Mouse (Mus musculus) kidney, adult 2 months (tissue): ENCODE results near the gene Kif12. TPM values are rescaled to one million over a fixed set of nuclear protein-coding genes. Genes with fewer than 3 reads are reported as not detected.

Source experiments
- DNase-seq: peaks from one replicate; pipeline ENCODE4 v3.0.0; 2021
- H3K27ac ChIP-seq: fragments of 200-500 bp; 2 replicates; pipeline ENCODE4 v1.5.1; 2012; ENCODE audit warnings: low read depth, low read length, control low read depth, inconsistent platforms; ENCODE audit not compliant: insufficient read depth
- H3K27me3 ChIP-seq: fragments of 200-500 bp; replicated peaks from 2 replicates; pipeline ENCODE4 v1.6.1; 2012; ENCODE audit warnings: mild to moderate bottlenecking, moderate library complexity, low read length, inconsistent platforms; ENCODE audit not compliant: control insufficient read depth, insufficient read depth
- H3K36me3 ChIP-seq: fragments of 200-500 bp; 2 replicates; pipeline ENCODE4 v1.6.1; 2012; ENCODE audit warnings: mild to moderate bottlenecking, moderate library complexity, low read length, inconsistent platforms; ENCODE audit not compliant: control insufficient read depth, insufficient read depth
- H3K4me1 ChIP-seq: fragments of 200-500 bp; 2 replicates; pipeline ENCODE4 v1.6.1; 2011; ENCODE audit warnings: low read length; ENCODE audit not compliant: control insufficient read depth, insufficient read depth
- H3K4me3 ChIP-seq: fragments of 200-500 bp; 2 replicates; pipeline ENCODE4 v1.5.1; 2011; ENCODE audit warnings: mild to moderate bottlenecking, low read depth, low read length, control low read depth; ENCODE audit not compliant: insufficient read depth
- CTCF ChIP-seq: fragments of 200-500 bp; conservative IDR thresholded peaks from 2 replicates; pipeline ENCODE4 v1.5.1; 2011; ENCODE audit warnings: low read depth, mild to moderate bottlenecking, control low read depth, low read length, moderate library complexity, mixed read lengths; ENCODE audit not compliant: insufficient read depth, insufficient read length
- POLR2A ChIP-seq: fragments of 200-500 bp; IDR thresholded peaks from one replicate; pipeline ENCODE4 v1.6.1; 2011; ENCODE audit warnings: low read depth, low read length, control low read depth
- WGBS: fragments of 180-500 bp; shearing (Covaris S2); methylation state at CpG from one replicate; pipeline ENCODE4 v1.1.7; 2018; 5-methylcytosine and 5-hydroxymethylcytosine counted together
- polyA plus RNA-seq: library from polyadenylated mRNA; depleted of rRNA; stranded (reverse); fragments of >200 nt; gene quantifications from 2 replicates; pipeline ENCODE4 v1.2.3, GENCODE M21; 2012

Gene Kif12
- polyA plus RNA-seq, 1 experiment = 187 TPM

DNA sequence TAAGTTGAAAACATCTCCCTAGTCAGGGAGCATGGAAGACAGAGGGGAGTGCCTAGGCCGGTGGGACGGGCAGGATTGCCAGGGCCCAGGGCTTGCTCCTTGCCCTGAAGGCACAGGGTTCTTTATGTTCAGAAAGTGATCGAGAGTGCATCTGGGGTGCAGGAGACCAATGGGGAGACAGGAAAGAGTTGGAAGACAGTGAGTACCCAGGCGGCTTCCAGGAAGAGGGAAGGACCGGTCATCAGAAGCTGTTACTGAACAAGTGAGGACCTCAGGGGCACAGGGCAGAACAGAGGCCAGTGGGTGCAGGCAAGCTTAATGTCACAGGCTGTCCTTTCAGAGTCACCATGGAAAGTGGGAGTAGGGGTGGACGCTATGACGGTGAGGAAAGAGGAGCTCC lies 13.7 kb downstream of the Kif12 start:
- no peak for TF ChIP-seq POLR2A
- no peak for TF ChIP-seq CTCF
- Histone ChIP-seq H3K36me3 (no peaks in the 10 kb centered on the region), H3K4me1 (peaks cover 19% of the 10 kb centered on the region), H3K27ac (peak overlapping the region; percentile 98), H3K27me3 (no peaks in the 10 kb centered on the region), H3K4me3 (no peak overlapping the region)
- 65% methylated on average over 7 of the region's 7 CpGs for WGBS
- DNase-seq = peak; percentile 59

DNA sequence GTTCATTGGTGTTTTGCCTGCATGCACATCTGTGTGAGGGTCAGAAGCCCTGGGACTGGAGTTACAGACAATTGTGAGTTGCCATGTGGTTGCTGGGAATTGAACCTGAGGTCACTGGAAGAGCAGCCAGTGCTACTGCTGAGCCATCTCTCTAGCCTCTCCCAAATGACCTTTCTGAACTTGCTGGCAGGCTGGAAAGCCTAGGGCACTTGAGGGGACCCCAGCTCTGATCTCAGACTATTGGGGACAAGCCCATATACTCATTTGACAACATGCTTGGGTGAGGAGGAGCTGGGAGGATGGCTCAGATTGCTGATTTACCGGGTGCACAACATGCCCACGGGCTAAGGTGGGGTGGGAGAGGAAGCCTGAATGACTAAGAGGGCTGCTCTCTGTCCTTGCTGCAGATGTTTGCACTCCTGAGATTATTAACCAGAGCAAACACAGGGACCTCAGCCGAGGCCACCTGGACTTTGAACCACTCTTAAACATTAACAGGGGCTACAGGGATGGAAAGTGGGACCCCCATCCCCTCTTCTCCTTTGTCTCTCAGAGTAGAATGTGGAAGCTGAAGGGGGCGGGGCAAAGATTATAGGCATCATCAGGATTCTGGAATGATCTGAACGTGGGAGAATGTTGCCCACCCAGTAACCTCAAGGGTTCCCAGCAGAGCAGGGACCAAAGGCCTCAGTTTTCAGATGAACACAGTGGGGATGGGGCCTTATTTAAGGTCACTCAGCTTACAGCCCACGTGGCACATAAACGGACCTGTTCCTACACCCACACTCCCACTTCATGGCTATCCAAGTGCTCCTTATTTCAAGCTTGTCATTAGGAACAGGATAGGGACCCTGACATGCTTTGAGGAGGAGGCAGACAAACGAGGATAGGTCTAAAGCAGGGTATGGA lies 15.0 kb downstream of the Kif12 start:
- peak overlapping the region; percentile 98 for H3K27ac ChIP-seq
- no peak overlapping the region for H3K4me3 ChIP-seq
- DNase-seq = peak; percentile 90
- WGBS = 33% methylated on average over 8 of the region's 8 CpGs
- H3K4me1 ChIP-seq = peaks cover 19% of the 10 kb centered on the region
- no peaks in the 10 kb centered on the region for H3K27me3 ChIP-seq
- no peaks in the 10 kb centered on the region for H3K36me3 ChIP-seq
- TF ChIP-seq CTCF (no peak), POLR2A (no peak)

DNA sequence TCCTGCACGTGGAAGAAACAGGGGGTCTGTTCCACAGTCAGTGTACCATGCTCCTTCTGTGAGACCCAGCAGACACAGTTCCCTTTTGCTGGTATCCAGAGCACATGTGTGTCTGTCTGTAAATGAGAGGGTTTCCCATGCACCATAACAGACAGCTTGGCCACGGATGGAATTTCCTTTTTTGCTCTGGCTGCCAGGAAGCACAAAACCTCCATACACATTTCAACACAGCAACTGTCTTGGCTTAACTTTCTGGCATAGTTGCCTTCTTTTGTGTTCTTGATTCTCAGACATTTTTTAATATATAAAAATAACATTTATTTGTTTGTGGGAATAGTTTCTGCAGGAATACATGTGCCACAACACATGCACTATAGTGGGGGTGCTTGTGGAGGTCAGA lies 16.3 kb downstream of the Kif12 start:
- DNase-seq = no peak
- H3K27ac ChIP-seq = no peak overlapping the region
- TF ChIP-seq POLR2A (no peak), CTCF (no peak)
- H3K4me3 ChIP-seq = no peak overlapping the region
- no peaks in the 10 kb centered on the region for H3K27me3 ChIP-seq
- H3K36me3 ChIP-seq = no peaks in the 10 kb centered on the region
- 58% methylated on average over 2 of the region's 2 CpGs for WGBS
- H3K4me1 ChIP-seq = peaks cover 19% of the 10 kb centered on the region

DNA sequence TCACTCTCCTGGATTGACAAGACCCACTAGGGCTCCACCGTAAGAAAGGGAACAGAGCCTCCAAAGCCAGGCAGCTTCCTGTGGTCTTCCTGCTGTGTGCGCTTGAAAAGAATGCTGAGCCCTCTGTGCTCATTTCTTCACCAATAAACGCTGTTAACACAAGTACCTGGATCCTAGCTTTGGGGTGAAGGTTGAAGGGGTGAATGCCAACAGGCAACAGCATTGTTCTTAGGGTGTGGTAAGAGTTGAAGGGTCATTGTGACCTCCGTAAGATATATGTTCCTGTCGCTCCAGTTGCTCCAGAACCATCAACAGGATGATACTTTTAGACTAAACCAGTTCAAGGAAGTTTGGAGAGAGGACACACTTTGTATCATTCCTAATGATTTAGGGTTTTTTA lies 17.2 kb downstream of the Kif12 start, which contains the start of gene Ambp:
Gene Ambp (minus strand): TSS at position 101 of the 400 bp plus-strand sequence.
- no peak for DNase-seq
- no peaks in the 10 kb centered on the region for H3K27me3 ChIP-seq
- H3K36me3 ChIP-seq = no peaks in the 10 kb centered on the region
- WGBS = 79% methylated on average over 5 of the region's 5 CpGs
- H3K27ac ChIP-seq = no peak within 1 kb of the TSS
- H3K4me3 ChIP-seq = no peak within 1 kb of the TSS
- peaks cover 16% of the 10 kb centered on the region for H3K4me1 ChIP-seq
- TF ChIP-seq CTCF (no peak), POLR2A (no peak)

DNA sequence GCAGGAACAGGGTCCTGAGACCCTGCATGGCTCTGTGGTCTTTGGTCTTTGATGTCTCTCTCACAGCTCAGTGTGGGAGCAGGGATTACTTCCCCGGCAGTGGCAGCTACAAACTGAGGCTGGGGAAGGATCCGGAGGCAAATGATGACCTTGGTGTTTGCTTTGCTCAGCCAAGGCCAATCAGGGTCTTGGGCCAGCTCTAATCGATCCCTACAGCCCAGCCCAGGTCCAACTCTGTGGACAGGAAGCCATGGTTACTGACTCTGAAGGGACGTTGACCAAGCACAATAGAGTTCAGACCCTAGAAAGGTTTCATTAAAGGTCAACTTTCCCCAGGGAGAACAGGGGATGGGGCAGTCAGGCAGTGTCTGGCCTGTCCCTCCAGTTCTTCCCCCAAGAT lies 17.9 kb downstream of the Kif12 start:
- H3K36me3 ChIP-seq = no peaks in the 10 kb centered on the region
- 53% methylated on average over 4 of the region's 4 CpGs for WGBS
- no peak overlapping the region for H3K27ac ChIP-seq
- H3K4me1 ChIP-seq = peaks cover 9% of the 10 kb centered on the region
- no peak overlapping the region for H3K4me3 ChIP-seq
- no peak for TF ChIP-seq CTCF
- no peak for TF ChIP-seq POLR2A
- no peaks in the 10 kb centered on the region for H3K27me3 ChIP-seq
- DNase-seq = no peak

GRCm38 (mm10) chr4:63151127-63151526 lies 20.8 kb downstream of the Kif12 start:
- Histone ChIP-seq H3K27ac (no peak overlapping the region), H3K4me1 (no peaks in the 10 kb centered on the region; the same call in 1 of the 2 replicates), H3K27me3 (no peaks in the 10 kb centered on the region), H3K4me3 (no peak overlapping the region), H3K36me3 (no peaks in the 10 kb centered on the region)
- WGBS = 91% methylated on average over 6 of the region's 6 CpGs
- no peak for TF ChIP-seq CTCF
- TF ChIP-seq POLR2A = no peak
- no peak for DNase-seq

GRCm38 (mm10) chr4:63147268-63147667 lies 24.7 kb downstream of the Kif12 start:
- no peak overlapping the region for H3K27ac ChIP-seq
- H3K4me1 ChIP-seq = no peaks in the 10 kb centered on the region
- 98% methylated on average over 6 of the region's 6 CpGs for WGBS
- no peaks in the 10 kb centered on the region for H3K27me3 ChIP-seq
- no peak for DNase-seq
- no peak overlapping the region for H3K4me3 ChIP-seq
- TF ChIP-seq POLR2A (no peak), CTCF (no peak)
- H3K36me3 ChIP-seq = no peaks in the 10 kb centered on the region
